Mouse (Mus musculus): Measurements from ENCODE around the gene Rai1. TPM values are rescaled to one million over a fixed set of nuclear protein-coding genes. Genes with fewer than 3 reads are reported as not detected.

Gene Rai1
- 28.2 and 31.2 TPM in 2 replicates for polyA plus RNA-seq (2014; fragmentation: Nextera tagmentation; extraction: Ambion mirVana)

GRCm38 (mm10) chr11:60104810-60105592 is at the start of gene Rai1:
TSS of gene Rai1 (plus strand) at chr11:60105013.
- Histone ChIP-seq H3K9me3 (ENCODE audit: control insufficient read depth, low read length) (no peaks in the 10 kb centered on the region), H3K36me3 (ENCODE audit: control insufficient read depth, insufficient read depth, low read length) (no peaks in the 10 kb centered on the region), H3K4me2 (ENCODE audit: low read length) (peak within 1 kb of the TSS; percentile 82), H3K4me3 (ENCODE audit: low read depth, low read length) (peak within 1 kb of the TSS; percentile 92), H3K9ac (ENCODE audit: low read length) (peak within 1 kb of the TSS; percentile 99), H3K27me3 (replicated peaks; ENCODE audit: control insufficient read depth, insufficient read depth, low read length) (no peaks in the 10 kb centered on the region), H3K4me1 (replicated peaks; ENCODE audit: control insufficient read depth, insufficient read depth, low read length) (peaks cover 41% of the 10 kb centered on the region), H3K27ac (ENCODE audit: low read depth) (peak within 1 kb of the TSS; percentile 97)
- peak; percentile 73 for ATAC-seq (replicated peaks; ENCODE audit: low FRiP score, low TSS enrichment, low read depth)
- under 1% methylated on average over 88 of the region's 105 CpGs for WGBS
- DNase-seq (ENCODE audit: low spot score) = peak; percentile 95

GRCm38 (mm10) chr11:60056520-60056919 is 48.3 kb upstream of the Rai1 start:
- H3K27me3 ChIP-seq (replicated peaks; ENCODE audit: control insufficient read depth, insufficient read depth, low read length) = no peaks in the 10 kb centered on the region
- H3K4me3 ChIP-seq (ENCODE audit: low read depth, low read length) = no peak overlapping the region
- H3K4me2 ChIP-seq (ENCODE audit: low read length) = no peak overlapping the region
- H3K9me3 ChIP-seq (ENCODE audit: control insufficient read depth, low read length) = no peaks in the 10 kb centered on the region
- WGBS = 80% methylated on average over 6 of the region's 6 CpGs
- H3K9ac ChIP-seq (ENCODE audit: low read length) = no peak overlapping the region
- ATAC-seq (replicated peaks; ENCODE audit: low FRiP score, low TSS enrichment, low read depth) (no peak), DNase-seq (ENCODE audit: low spot score) (no peak)
- no peaks in the 10 kb centered on the region for H3K36me3 ChIP-seq (ENCODE audit: control insufficient read depth, insufficient read depth, low read length)
- no peaks in the 10 kb centered on the region for H3K4me1 ChIP-seq (replicated peaks; ENCODE audit: control insufficient read depth, insufficient read depth, low read length)
- H3K27ac ChIP-seq (ENCODE audit: low read depth) = no peak overlapping the region

GRCm38 (mm10) chr11:60057987-60058386 is 46.8 kb upstream of the Rai1 start:
- ATAC-seq (replicated peaks; ENCODE audit: low FRiP score, low TSS enrichment, low read depth) (no peak), DNase-seq (ENCODE audit: low spot score) (no peak)
- H3K9ac ChIP-seq (ENCODE audit: low read length) = no peak overlapping the region
- WGBS = 72% methylated on average over 2 of the region's 2 CpGs
- H3K27me3 ChIP-seq (replicated peaks; ENCODE audit: control insufficient read depth, insufficient read depth, low read length) = no peaks in the 10 kb centered on the region
- no peaks in the 10 kb centered on the region for H3K9me3 ChIP-seq (ENCODE audit: control insufficient read depth, low read length)
- no peak overlapping the region for H3K4me3 ChIP-seq (ENCODE audit: low read depth, low read length)
- H3K27ac ChIP-seq (ENCODE audit: low read depth) = no peak overlapping the region
- no peaks in the 10 kb centered on the region for H3K4me1 ChIP-seq (replicated peaks; ENCODE audit: control insufficient read depth, insufficient read depth, low read length)
- H3K4me2 ChIP-seq (ENCODE audit: low read length) = no peak overlapping the region
- H3K36me3 ChIP-seq (ENCODE audit: control insufficient read depth, insufficient read depth, low read length) = no peaks in the 10 kb centered on the region

GRCm38 (mm10) chr11:60058441-60058840 is 46.4 kb upstream of the Rai1 start:
- H3K27ac ChIP-seq (ENCODE audit: low read depth) = no peak overlapping the region
- no peaks in the 10 kb centered on the region for H3K27me3 ChIP-seq (replicated peaks; ENCODE audit: control insufficient read depth, insufficient read depth, low read length)
- H3K4me2 ChIP-seq (ENCODE audit: low read length) = no peak overlapping the region
- no peaks in the 10 kb centered on the region for H3K9me3 ChIP-seq (ENCODE audit: control insufficient read depth, low read length)
- H3K9ac ChIP-seq (ENCODE audit: low read length) = no peak overlapping the region
- no peak overlapping the region for H3K4me3 ChIP-seq (ENCODE audit: low read depth, low read length)
- H3K4me1 ChIP-seq (replicated peaks; ENCODE audit: control insufficient read depth, insufficient read depth, low read length) = no peaks in the 10 kb centered on the region
- DNase-seq (ENCODE audit: low spot score) = no peak
- H3K36me3 ChIP-seq (ENCODE audit: control insufficient read depth, insufficient read depth, low read length) = no peaks in the 10 kb centered on the region
- 66% methylated on average over 10 of the region's 10 CpGs for WGBS
- no peak for ATAC-seq (replicated peaks; ENCODE audit: low FRiP score, low TSS enrichment, low read depth)

- Histone ChIP-seq H3K9me3 (ENCODE audit: control insufficient read depth, low read length) (no peaks in the 10 kb centered on the region), H3K9ac (ENCODE audit: low read length) (no peak overlapping the region), H3K4me1 (replicated peaks; ENCODE audit: control insufficient read depth, insufficient read depth, low read length) (no peaks in the 10 kb centered on the region), H3K27ac (ENCODE audit: low read depth) (no peak overlapping the region), H3K4me2 (ENCODE audit: low read length) (no peak overlapping the region), H3K36me3 (ENCODE audit: control insufficient read depth, insufficient read depth, low read length) (no peaks in the 10 kb centered on the region), H3K4me3 (ENCODE audit: low read depth, low read length) (no peak overlapping the region), H3K27me3 (replicated peaks; ENCODE audit: control insufficient read depth, insufficient read depth, low read length) (no peaks in the 10 kb centered on the region)
- ATAC-seq (replicated peaks; ENCODE audit: low FRiP score, low TSS enrichment, low read depth) (no peak), DNase-seq (ENCODE audit: low spot score) (no peak)
- WGBS = 95% methylated on average over 2 of the region's 2 CpGs
Measured at GRCm38 (mm10) chr11:60060026-60060425, 44.8 kb upstream of the Rai1 start.

GRCm38 (mm10) chr11:60061504-60062006 is 43.3 kb upstream of the Rai1 start:
- DNase-seq (ENCODE audit: low spot score) (no peak), ATAC-seq (replicated peaks; ENCODE audit: low FRiP score, low TSS enrichment, low read depth) (no peak)
- Histone ChIP-seq H3K27ac (ENCODE audit: low read depth) (no peak overlapping the region), H3K9ac (ENCODE audit: low read length) (no peak overlapping the region), H3K4me2 (ENCODE audit: low read length) (no peak overlapping the region), H3K4me1 (replicated peaks; ENCODE audit: control insufficient read depth, insufficient read depth, low read length) (no peaks in the 10 kb centered on the region), H3K9me3 (ENCODE audit: control insufficient read depth, low read length) (no peaks in the 10 kb centered on the region), H3K36me3 (ENCODE audit: control insufficient read depth, insufficient read depth, low read length) (no peaks in the 10 kb centered on the region), H3K27me3 (replicated peaks; ENCODE audit: control insufficient read depth, insufficient read depth, low read length) (no peaks in the 10 kb centered on the region), H3K4me3 (ENCODE audit: low read depth, low read length) (no peak overlapping the region)
- 70% methylated on average over 4 of the region's 4 CpGs for WGBS

GRCm38 (mm10) chr11:60065267-60065666 is 39.5 kb upstream of the Rai1 start:
- DNase-seq (ENCODE audit: low spot score) (no peak), ATAC-seq (replicated peaks; ENCODE audit: low FRiP score, low TSS enrichment, low read depth) (no peak)
- H3K9me3 ChIP-seq (ENCODE audit: control insufficient read depth, low read length) = no peaks in the 10 kb centered on the region
- no peaks in the 10 kb centered on the region for H3K27me3 ChIP-seq (replicated peaks; ENCODE audit: control insufficient read depth, insufficient read depth, low read length)
- no peak overlapping the region for H3K27ac ChIP-seq (ENCODE audit: low read depth)
- H3K9ac ChIP-seq (ENCODE audit: low read length) = no peak overlapping the region
- WGBS = 57% methylated on average over 1 of the region's 1 CpGs
- H3K36me3 ChIP-seq (ENCODE audit: control insufficient read depth, insufficient read depth, low read length) = no peaks in the 10 kb centered on the region
- no peak overlapping the region for H3K4me3 ChIP-seq (ENCODE audit: low read depth, low read length)
- no peaks in the 10 kb centered on the region for H3K4me1 ChIP-seq (replicated peaks; ENCODE audit: control insufficient read depth, insufficient read depth, low read length)
- no peak overlapping the region for H3K4me2 ChIP-seq (ENCODE audit: low read length)

- 83% methylated on average over 4 of the region's 4 CpGs for WGBS
- H3K4me2 ChIP-seq (ENCODE audit: low read length) = no peak overlapping the region
- H3K27ac ChIP-seq (ENCODE audit: low read depth) = no peak overlapping the region
- no peak for ATAC-seq (replicated peaks; ENCODE audit: low FRiP score, low TSS enrichment, low read depth)
- no peaks in the 10 kb centered on the region for H3K27me3 ChIP-seq (replicated peaks; ENCODE audit: control insufficient read depth, insufficient read depth, low read length)
- no peak overlapping the region for H3K4me3 ChIP-seq (ENCODE audit: low read depth, low read length)
- H3K9ac ChIP-seq (ENCODE audit: low read length) = no peak overlapping the region
- no peak for DNase-seq (ENCODE audit: low spot score)
- no peaks in the 10 kb centered on the region for H3K4me1 ChIP-seq (replicated peaks; ENCODE audit: control insufficient read depth, insufficient read depth, low read length)
- H3K36me3 ChIP-seq (ENCODE audit: control insufficient read depth, insufficient read depth, low read length) = no peaks in the 10 kb centered on the region
- H3K9me3 ChIP-seq (ENCODE audit: control insufficient read depth, low read length) = no peaks in the 10 kb centered on the region
Measured at GRCm38 (mm10) chr11:60067646-60068045, 37.2 kb upstream of the Rai1 start.

- H3K9ac ChIP-seq (ENCODE audit: low read length) = no peak overlapping the region
- DNase-seq (ENCODE audit: low spot score) (no peak), ATAC-seq (replicated peaks; ENCODE audit: low FRiP score, low TSS enrichment, low read depth) (no peak)
- no peak overlapping the region for H3K4me3 ChIP-seq (ENCODE audit: low read depth, low read length)
- H3K4me2 ChIP-seq (ENCODE audit: low read length) = no peak overlapping the region
- H3K4me1 ChIP-seq (replicated peaks; ENCODE audit: control insufficient read depth, insufficient read depth, low read length) = no peaks in the 10 kb centered on the region
- no peaks in the 10 kb centered on the region for H3K36me3 ChIP-seq (ENCODE audit: control insufficient read depth, insufficient read depth, low read length)
- no peaks in the 10 kb centered on the region for H3K27me3 ChIP-seq (replicated peaks; ENCODE audit: control insufficient read depth, insufficient read depth, low read length)
- no peak overlapping the region for H3K27ac ChIP-seq (ENCODE audit: low read depth)
- H3K9me3 ChIP-seq (ENCODE audit: control insufficient read depth, low read length) = no peaks in the 10 kb centered on the region
Measured at GRCm38 (mm10) chr11:60068631-60069030, 36.2 kb upstream of the Rai1 start.

Data from intestine, embryonic 14.5 days (tissue).